Mouse (Mus musculus): ENCODE results near the gene Ttc39a.

DNA sequence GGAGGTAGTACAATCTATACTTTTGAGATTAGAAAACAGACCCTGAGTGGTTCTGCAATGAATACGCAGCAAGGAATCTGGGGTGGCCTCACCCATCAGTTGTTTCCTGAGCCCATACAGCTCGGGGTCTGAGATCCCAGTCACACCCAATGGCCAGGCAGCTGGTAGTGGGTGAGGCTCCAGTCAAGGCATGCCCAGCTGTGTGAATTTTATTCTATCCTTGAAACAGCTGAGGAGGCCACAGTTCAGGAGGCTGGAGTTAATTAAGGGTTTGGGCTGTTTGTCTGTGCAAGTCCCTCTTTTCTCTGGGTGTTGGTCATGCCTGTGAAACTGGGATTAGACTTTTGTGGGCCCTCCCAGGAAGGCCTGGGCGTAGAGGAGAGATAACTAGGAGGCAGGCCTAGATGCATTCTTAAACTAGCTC lies 33.4 kb downstream of the Ttc39a start:
- TF ChIP-seq CTCF (IDR thresholded peaks at IDR 0.05; ENCODE audit: control insufficient read depth, insufficient read depth, insufficient replicate concordance, low read depth, low read length) (no peak), POLR2A (IDR thresholded peaks at IDR 0.05; ENCODE audit: control insufficient read depth, low read depth, low read length) (no peak)

All from testis, adult 2 months (tissue).